Mouse (Mus musculus) frontal cortex, postnatal 14 days (tissue): ENCODE measurements around the gene Dph5.
"Not testable (repeated sequence)": the region's sequence is repeated elsewhere in the genome, so short reads cannot be mapped to it uniquely, and the experiment has no call there.

Experiments
- DNase-seq, 2 experiments: peaks; one replicate each; pipeline ENCODE4 v3.0.0; 2022; ENCODE audit warnings: low spot score in 2 of 2

Dph5 gene

GRCm38 (mm10) chr3:115893166-115893565 is 5.5 kb downstream of the Dph5 start:
- no peak for DNase-seq

- DNase-seq: no peak
These were observed 10.8 kb downstream of the Dph5 start for GRCm38 (mm10) chr3:115898354-115898948.

GRCm38 (mm10) chr3:115902301-115902956 is 14.8 kb downstream of the Dph5 start:
- DNase-seq: no peak

- DNase-seq: no peak
These were observed 17.4 kb downstream of the Dph5 start for GRCm38 (mm10) chr3:115905067-115905466.

GRCm38 (mm10) chr3:115905567-115905966 is 17.9 kb downstream of the Dph5 start:
- DNase-seq: no peak

- not testable (repeated sequence) for DNase-seq
These were observed 19.8 kb downstream of the Dph5 start for GRCm38 (mm10) chr3:115907406-115907805.

- DNase-seq: no peak
These were observed 37.0 kb downstream of the Dph5 start for GRCm38 (mm10) chr3:115924401-115925190.

- no peak for DNase-seq
These were observed 38.9 kb downstream of the Dph5 start for GRCm38 (mm10) chr3:115926531-115926930.

GRCm38 (mm10) chr3:115931701-115932100 is 44.1 kb downstream of the Dph5 start:
- DNase-seq: no peak

- peak in 1 of 2 experiments; percentile 26 for DNase-seq
These were observed 45.9 kb downstream of the Dph5 start for GRCm38 (mm10) chr3:115933293-115934186.

- DNase-seq: no peak
These were observed 49.3 kb downstream of the Dph5 start for GRCm38 (mm10) chr3:115936734-115937599.

GRCm38 (mm10) chr3:115937807-115938206 is 50.2 kb downstream of the Dph5 start:
- DNase-seq: no peak

- DNase-seq: no peak
These were observed 52.9 kb downstream of the Dph5 start for GRCm38 (mm10) chr3:115940510-115940909.

GRCm38 (mm10) chr3:115941464-115941863 is 53.8 kb downstream of the Dph5 start:
- DNase-seq: no peak

- DNase-seq: no peak
These were observed 56.7 kb downstream of the Dph5 start for GRCm38 (mm10) chr3:115944376-115944775.

- DNase-seq: no peak
These were observed 58.6 kb downstream of the Dph5 start for GRCm38 (mm10) chr3:115946272-115946671.

- DNase-seq: no peak
These were observed 61.7 kb downstream of the Dph5 start for GRCm38 (mm10) chr3:115949220-115949920.

- DNase-seq: no peak
These were observed 62.6 kb downstream of the Dph5 start for GRCm38 (mm10) chr3:115949921-115950877.

- DNase-seq: no peak
These were observed 63.6 kb downstream of the Dph5 start for GRCm38 (mm10) chr3:115951221-115951620.
